Mouse (Mus musculus): ENCODE measurements around the gene Zdhhc22.

The Zdhhc22 gene

DNA sequence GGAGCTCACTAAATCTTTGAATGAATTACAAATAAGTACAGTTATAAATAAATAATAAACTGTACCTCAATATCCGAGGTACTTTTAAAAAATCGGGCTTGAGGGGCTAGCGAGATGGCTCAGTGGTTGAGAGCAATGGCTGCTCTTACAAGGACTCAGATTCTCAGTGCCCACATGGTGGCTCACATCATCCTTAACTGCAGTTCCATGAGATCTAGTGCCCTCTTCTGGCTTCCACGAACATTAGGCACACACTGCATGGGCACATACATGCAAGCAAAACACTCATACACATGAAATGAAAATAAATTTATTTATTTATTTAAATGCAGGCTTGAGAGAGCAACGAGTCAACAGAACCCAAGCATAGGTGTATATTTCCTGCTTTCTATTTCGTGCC, 5.7 kb upstream of the Zdhhc22 start:
- no peak for DNase-seq (ENCODE audit: low spot score in 2 of 2)

- DNase-seq (ENCODE audit: low spot score in 2 of 2): no peak
These were observed 4.5 kb upstream of the Zdhhc22 start for GRCm38 (mm10) chr12:86994776-86995175.

- no peak for DNase-seq (ENCODE audit: low spot score in 2 of 2)
These were observed 3.9 kb upstream of the Zdhhc22 start for GRCm38 (mm10) chr12:86994166-86994565.

DNA sequence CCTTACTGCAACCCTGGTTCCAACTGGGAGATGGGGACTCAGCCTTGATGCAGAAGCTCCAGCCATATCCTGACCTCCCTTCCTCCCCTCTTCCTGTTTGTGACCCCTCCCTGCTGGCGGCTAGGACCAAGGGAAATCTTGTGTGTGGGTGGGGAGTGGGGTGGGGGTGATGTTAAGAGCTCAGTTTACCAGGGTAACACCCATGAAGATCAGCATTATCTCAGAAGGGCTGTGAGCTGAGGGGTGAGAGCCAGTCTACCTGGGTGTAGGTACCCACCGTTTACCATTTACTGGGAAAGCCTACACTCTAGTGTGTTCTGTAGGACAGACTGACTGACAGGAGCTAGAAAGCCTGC, 503 bp upstream of the Zdhhc22 start:
- no peak for DNase-seq (ENCODE audit: low spot score in 2 of 2)

GRCm38 (mm10) chr12:86989378-86989777, 852 bp downstream of the Zdhhc22 start:
- no peak for DNase-seq (ENCODE audit: low spot score in 2 of 2)

DNA sequence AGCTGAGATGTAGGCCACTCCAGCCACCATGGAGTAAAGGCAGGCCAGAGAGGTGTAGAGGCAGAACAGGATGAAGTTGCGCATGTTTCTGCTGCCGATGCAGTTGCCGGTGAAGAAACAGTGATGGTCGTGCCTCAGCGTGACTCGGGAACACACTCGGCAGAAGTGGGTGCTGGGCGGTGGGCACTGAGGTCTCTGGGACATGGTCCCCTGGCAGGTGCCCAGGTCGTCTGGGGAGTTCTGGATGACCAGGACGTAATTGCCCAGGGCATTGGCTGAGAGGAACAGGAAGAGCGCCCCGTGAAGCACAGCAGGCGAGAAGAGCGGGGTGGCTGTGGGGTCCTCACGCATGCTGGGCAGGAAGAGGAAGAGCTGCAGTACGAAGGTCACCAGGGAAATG, 2.0 kb downstream of the Zdhhc22 start:
- no peak for DNase-seq (ENCODE audit: low spot score in 2 of 2)

GRCm38 (mm10) chr12:86986562-86986961, 3.7 kb downstream of the Zdhhc22 start:
- DNase-seq (ENCODE audit: low spot score in 2 of 2): no peak

DNA sequence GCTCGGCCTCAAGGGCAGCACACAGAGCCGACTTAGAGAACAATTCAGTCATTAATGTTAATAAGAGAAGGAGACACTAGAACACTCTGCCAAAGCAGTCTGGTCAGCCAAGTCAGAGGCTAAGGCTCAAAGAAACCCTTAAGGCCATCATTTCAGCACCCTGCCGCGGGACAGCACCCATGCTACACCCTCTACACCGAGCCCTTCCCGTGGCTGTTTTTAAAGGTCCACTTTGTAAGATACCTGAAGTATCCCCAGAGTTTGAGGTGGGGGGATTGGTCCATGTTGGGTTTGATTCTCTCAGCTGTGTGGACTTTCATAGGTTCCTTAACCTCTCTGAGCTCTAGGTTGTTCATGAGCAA, 6.1 kb downstream of the Zdhhc22 start:
- no peak for DNase-seq (ENCODE audit: low spot score in 2 of 2)

GRCm38 (mm10) chr12:86983470-86984193, 6.6 kb downstream of the Zdhhc22 start:
- peak in 1 of 2 experiments; percentile 26 for DNase-seq (ENCODE audit: low spot score in 2 of 2)

GRCm38 (mm10) chr12:86981180-86981579, 9.1 kb downstream of the Zdhhc22 start:
- no peak for DNase-seq (ENCODE audit: low spot score in 2 of 2)

- no peak for DNase-seq (ENCODE audit: low spot score in 2 of 2)
These were observed 12.4 kb downstream of the Zdhhc22 start for GRCm38 (mm10) chr12:86977833-86978232.

DNA sequence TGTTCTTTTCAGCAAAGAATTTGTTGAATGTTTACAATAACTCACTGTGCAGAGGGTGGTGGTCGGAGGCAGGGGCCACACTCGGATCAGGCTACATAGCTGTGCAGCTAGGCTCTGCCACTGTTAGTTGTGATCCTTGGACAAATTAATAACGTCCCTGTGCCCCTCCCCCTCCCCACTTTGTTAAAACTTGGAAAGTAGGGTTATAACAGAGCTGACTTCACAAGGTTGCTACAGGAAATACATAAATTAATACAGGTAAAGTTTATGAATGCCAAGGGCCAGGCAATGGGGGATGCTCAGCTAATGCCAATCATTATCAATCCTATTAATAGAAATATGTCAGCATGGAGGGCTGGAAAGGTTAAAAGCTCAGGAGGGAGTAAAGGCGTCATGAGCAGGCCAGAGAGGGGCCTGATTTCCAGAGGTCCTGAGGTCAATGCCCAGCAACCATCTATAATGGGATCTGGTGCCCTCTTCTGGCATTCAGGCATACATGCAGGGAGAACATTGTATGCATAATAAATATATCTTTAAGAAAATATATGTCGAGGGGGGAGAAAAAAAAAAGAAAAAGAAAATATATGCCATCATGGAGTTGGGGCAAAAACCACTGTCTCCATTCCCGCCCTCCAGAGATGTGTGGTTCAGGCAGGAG, 13.6 kb downstream of the Zdhhc22 start:
- no peak for DNase-seq (ENCODE audit: low spot score in 2 of 2)

- no peak for DNase-seq (ENCODE audit: low spot score in 2 of 2)
These were observed 14.5 kb downstream of the Zdhhc22 start for GRCm38 (mm10) chr12:86975761-86976160.

DNA sequence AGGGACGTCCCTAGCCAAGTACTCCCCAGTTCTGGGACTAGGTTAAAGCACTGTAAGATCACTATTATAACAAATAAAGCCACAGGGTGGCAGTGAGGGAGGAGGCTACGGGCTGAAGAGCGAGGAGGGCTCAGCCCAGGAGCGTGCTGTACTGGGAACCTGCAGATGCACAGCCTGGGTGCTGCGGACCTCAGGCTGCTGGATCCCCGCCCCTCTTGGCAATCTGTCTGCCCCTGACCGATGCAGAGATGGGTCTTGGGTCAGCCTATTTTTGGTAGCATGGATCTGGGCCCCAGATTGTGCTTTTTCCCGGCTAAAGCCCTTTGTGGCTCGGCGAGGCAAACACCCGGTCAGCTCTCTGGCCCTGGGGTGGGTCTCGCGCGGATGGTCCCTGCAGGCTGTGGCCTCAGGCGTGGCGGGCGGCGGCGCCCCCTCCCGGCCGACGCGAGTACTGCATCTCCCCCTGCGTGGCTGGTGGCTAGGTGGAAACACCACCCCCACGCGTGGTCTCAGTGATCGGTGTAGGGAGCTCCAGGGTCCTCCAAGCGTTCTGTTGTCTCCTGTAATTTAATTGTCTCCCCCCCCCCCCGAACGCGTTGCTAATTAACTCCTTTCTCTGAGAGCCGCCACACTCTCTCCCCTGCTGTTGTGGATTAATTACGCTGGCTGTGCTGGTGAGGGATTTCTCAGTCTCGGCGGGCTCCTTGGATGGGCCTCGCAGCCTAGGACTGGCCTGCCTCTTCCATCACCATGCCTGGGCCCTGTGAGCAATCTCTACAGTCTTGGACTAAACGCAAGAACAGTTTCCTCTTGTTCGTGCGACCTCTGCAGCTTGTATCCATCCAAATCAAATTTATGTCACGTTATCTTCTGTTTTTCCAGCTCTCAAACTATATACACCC, 15.6 kb downstream of the Zdhhc22 start:
- DNase-seq (ENCODE audit: low spot score in 2 of 2): peak; percentile 43 to 63

DNA sequence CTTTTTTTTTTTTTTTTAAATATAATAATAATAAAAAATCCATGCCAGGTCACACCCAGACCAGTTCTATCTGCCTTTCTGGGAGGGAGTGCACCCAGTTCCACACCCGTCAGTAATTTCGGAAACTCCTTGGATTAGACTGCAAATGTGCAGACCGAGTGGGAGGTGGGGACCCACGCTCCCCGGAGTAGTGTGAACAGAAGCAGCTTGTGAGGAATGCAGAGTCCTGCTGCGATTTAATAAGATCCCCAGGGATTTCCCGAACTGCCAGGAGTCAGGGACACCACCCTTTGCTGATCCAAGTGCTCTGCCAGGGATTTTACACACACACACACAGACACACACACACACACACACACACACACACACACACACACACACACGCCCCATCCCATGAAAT, 16.5 kb downstream of the Zdhhc22 start:
- no peak for DNase-seq (ENCODE audit: low spot score in 2 of 2)

DNA sequence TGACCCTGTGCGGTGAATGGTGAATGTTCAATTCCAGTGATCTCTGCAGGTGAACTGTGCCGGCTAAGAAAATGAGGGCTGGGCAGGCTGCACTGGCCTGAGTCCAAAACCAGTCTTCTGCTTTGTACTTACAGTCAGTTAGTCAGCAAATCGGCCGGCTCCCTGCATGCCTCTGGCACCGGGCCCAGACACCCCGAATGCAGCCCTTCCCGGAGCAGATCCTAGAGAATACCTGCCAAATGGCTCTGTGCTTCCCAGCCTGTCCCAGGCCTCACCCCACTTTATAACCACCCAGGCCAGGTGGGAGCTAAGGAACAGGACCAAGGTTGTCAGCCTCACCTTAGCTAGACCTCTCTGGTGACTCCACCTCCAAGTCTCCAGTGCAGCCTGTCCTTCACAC, 17.0 kb downstream of the Zdhhc22 start:
- DNase-seq (ENCODE audit: low spot score in 2 of 2): no peak

- no peak for DNase-seq (ENCODE audit: low spot score in 2 of 2)
These were observed 19.1 kb downstream of the Zdhhc22 start for GRCm38 (mm10) chr12:86971089-86971488.

- DNase-seq (ENCODE audit: low spot score in 2 of 2): no peak
These were observed 21.0 kb downstream of the Zdhhc22 start for GRCm38 (mm10) chr12:86969220-86969601.

DNA sequence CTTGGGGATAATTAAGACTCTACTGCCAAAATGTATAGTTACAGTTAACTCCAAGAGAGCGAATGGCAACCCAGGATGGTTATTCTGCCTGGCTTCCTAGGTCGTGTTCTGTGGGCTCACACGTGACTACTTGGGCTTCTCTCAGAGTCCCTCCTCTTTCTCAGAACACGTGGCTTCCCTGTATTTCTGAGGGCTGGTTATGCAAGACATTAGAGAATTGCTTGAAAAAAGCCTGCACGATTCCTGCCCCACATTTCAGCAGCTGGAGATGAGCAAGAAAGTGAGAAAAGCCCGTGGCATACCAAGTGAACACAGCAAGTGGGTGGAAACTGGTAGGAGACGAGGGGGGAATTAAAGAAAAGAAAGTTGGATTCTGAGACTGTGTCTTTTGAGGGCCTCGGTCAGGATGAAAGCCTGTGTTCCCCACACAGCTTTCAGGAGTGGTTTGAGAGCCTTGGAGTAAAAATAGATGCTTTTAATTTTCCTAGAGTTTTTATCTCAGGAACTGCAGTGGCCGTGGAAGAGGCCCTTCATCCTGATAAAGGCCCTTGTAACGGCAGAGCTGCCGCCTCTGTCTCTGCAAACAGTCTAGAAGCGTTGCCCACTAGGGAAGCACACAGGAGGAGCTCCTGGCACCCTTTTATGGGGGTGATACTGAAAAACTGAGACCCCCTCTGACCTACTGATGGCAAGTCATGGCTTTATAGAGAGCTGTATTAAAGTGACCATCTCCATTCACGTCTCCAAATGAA, 21.6 kb downstream of the Zdhhc22 start:
- DNase-seq (ENCODE audit: low spot score in 2 of 2): no peak

DNA sequence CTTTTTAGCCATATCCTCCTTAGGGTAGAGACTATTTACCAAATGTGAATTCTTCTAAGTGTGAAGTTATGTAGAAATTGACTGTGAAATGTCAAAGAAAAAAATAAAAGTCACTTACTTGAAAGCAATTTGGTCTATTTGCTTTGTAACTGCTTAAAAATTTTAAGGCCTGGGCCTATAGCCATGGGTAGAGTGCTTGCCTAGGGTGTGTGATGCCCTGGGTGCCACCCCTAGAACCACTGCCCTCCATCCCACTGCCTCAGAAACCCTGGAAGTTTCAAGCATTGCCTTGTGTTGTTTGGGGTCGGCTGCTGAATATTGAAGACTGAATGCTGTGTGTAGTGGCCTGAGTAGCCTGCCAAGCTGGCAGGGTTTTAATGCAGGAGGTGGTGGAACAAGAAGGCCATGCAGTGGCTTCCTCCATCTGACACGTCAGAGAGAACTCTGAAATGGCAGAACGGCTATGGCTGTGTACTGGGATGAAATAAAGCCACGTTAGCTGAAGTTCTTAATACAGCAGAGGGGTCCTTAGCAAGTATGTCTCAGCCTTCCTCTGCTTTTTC, 24.9 kb downstream of the Zdhhc22 start:
- DNase-seq (ENCODE audit: low spot score in 2 of 2): no peak

- DNase-seq (ENCODE audit: low spot score in 2 of 2): no peak
These were observed 25.8 kb downstream of the Zdhhc22 start for GRCm38 (mm10) chr12:86964278-86965057.

Measured in spleen, postnatal 14 days (tissue).